Mouse (Mus musculus): ENCODE data around the gene Esp1.

DNA sequence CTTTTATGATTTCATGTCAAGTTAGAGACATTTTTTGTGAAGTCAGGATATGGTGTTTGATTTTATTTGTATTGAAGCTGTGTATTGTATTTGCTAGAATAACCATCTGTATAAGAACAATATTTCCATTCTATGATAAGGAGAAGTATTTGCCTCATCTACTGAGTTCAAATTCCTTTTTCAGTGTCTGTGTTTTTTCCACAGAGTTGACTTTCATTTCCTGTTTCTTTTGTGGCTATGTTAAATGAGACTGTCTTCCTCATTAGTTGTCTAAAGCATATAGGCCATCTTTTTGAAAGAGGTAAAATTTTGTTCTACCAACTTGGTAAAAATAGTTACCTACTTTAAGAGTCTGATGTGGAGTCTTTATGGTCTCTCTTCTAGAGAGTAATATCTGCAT, 10.6 kb upstream of the Esp1 start:
- TF ChIP-seq CTCF (conservative IDR thresholded peaks at IDR 0.05; ENCODE audit: insufficient read depth, insufficient read length, low read depth, low read length) (no peak), POLR2A (IDR thresholded peaks at IDR 0.05; ENCODE audit: low read depth, low read length) (no peak)
